Mouse (Mus musculus): Measurements from ENCODE around the gene Rae1. TPM values are rescaled to one million over a fixed set of nuclear protein-coding genes. Genes with fewer than 3 reads are reported as not detected.

Gene Rae1
- polyA plus RNA-seq, 2 experiments from 2014 or later: 44.2 to 44.5 TPM

DNA sequence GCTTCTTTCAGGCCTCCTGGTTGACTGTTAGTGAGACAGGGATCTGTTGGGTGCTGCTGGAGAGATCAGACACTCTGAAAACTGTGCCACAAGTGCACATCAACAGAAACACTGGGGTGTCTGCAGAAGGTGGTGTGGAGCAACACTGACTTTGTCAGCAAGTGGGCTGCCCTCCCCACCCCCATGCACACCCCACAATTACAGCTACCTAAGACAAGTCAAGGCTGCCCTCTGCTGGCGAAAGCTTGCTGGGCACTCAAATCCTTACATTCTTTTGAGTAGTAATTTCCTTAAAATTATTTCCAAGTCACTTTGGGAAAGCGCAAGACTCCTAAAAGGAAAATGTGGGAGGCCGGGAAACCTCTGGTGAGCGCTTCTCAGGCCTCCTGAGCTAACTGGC lies 3.7 kb upstream of the Rae1 start:
- ATAC-seq: no peak

DNA sequence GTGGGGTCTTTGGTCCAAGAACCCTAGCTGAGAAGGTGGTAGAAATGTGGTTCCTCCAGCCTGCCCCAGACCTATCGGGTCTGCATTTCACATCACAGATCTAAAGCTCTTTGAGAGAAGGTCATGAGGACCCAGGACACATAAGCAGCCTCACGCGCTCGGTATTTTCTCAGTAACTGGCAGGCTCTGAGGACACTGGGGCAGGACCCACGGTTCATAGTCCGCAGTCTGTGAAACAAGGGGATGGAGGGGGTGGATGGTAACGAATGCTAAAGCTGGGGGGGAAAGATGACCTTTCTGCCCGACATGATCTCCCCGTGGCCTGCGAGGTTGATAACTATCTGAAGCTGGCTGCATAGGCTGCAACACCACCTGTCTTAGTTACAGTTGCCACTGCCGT lies 2.2 kb upstream of the Rae1 start:
- ATAC-seq: no peak

DNA sequence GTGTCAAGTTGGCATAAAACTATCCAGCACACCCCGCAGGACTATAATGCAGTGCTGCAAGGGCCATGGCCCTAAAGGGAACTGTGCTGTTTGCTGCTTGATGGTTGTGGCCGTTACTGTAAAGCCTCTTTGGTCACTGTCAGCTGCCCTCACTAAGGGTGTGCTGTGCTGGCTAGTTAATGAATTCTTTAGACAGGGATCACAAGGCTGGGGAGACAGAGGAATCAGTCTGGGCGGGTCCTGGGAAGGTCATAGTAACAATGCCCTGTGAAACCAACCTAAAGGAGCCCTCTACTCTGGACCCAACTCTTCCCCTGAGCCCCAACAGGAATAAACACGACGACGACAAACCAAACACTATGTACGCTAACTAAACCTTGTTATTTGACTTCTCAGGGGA lies 1.4 kb upstream of the Rae1 start:
- no peak for ATAC-seq

DNA sequence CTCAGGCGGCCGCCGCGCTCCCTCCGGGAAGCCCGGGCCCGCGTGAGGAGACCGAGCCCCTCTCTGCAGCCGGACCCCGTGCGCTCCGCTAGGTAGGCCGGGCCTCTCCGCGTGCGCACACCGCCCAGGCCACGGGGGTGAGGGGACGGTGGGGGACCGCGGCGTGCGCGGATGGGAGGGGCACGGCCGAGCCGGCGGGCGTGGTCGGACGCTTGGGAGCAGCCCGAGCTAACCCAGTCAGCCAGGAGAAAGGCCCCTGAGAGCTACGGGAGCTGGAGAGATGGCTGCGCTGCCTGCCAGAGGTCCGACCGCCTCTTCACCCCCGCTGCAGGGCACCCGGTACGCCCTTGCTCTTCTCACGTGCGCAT lies 352 bp downstream of the Rae1 start:
- ATAC-seq: peak; percentile 53

DNA sequence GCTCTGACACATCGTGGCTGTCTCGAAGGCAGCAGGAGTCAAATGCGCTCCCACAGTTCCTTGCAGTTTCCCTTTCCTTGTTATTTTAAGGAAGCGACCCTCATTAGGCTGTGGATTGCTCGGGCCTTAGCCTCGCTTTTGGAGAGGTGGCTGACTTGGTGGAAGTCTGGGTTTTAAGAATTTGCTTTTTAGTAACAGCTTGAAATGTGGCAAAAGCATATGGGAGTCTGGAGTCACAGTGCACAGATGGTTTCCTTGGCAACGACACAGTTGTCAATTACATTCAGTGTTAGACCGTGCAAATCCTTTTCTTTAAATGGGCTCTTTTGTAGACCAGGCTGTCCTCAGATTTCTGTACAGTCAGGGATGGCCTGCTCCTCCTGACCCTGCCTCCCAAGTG lies 1.0 kb downstream of the Rae1 start:
- no peak for ATAC-seq

DNA sequence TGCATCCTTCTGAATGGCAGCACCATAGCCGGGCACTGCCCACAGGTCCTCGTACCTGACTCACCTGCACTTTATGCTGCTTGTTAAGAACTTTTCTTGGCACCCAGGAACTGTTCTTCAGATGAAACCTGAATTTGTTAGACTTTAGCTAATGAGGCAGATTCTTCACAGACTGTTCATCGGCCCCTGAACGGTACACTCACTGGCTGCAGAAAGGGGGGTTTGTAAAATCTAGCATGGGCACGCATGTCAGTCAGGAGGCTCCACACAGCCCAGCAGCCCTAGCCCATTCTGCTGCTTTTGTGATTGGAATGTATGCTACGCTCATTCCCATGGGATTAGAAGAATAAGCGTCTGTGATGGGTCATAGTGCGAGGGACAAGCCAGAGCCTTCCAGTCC lies 3.8 kb downstream of the Rae1 start:
- ATAC-seq: no peak

DNA sequence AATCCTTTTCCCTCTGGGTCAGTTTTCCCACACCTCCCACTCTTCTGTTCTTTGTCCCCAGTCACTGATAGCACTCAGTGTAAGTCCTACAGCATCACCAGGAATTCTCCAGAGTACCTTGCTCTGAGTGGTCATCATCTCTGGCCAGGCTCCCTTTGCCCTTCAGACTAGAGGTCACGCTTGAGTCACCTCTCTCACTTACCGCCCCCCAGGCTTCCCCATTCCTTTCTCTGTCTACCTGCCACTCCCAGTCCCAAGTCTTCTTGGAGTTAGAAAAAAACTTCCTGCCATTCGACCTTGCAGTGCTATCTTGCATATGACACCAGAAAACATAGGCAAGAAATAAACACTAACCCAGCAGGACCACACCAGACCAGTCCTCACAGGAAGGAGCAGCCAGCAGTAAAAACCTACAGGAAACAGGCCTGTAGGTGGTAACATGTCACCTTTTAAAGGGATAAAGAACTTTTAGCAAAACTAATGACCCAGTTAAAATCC lies 10.4 kb downstream of the Rae1 start:
- no peak for ATAC-seq

DNA sequence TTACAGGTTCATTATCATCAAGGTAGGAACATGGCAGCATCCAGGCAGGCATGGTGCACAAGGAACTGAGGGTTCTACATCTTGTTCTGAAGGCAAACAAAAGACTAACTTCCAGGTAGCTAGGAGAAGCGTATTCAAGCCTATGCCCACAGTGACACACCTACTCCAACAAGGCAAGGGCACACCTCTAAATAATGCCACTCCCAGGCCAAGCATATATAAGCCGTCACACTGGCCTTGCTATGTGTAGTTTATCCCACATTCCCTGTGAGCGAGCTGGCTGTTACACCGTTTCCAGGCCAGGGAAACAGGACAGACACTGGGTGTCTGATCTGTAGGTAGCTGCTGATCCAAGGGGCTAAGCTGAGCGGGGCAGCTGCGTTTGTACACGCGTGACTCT lies 11.5 kb downstream of the Rae1 start:
- no peak for ATAC-seq

DNA sequence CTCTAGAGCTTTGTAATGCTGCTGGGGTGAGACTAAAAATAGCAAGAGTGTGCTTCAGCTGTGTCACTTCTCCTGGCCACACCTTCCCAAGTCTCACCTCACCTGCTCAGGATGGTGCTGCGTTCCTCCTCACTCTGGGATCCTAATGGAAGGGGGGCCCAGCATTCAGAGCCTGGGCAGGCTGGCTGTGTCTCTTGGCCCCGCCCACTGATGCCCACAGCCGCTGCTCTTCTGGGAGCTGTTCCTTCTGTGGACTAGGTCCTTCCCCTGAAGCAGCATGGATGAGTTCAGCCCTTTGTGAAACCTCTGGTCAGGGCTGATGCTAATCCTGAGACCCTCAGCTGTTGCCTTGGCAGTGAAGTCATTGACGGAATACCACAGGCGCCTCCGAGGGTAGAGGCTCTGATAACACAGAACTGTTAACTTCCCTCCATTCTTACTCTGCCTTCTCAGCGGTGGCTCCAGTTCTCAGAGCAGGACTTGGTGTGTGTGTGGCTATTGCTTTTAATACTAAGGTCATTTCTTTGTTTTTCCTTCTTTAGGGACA lies 14.9 kb downstream of the Rae1 start:
- no peak for ATAC-seq

DNA sequence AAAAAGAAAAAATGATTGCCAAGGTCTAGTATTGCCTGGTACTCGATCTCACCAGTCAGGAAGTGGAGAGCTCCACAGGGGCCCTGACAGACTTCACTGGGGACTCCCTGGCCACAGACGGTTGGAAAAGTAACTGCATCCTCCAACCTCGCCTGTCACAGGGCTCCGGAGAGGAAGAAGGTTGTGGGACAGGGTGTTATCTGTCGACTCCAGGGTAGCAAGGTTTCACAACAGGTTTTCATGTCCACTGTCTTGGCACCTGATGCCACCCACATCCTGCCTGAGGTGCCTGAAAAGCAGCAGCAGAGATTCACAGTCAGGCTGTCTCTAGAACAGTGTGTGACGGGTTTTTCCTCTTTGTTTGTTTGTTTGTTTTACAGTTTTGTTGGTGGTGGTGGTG lies 18.0 kb downstream of the Rae1 start:
- ATAC-seq: peak; percentile 68

DNA sequence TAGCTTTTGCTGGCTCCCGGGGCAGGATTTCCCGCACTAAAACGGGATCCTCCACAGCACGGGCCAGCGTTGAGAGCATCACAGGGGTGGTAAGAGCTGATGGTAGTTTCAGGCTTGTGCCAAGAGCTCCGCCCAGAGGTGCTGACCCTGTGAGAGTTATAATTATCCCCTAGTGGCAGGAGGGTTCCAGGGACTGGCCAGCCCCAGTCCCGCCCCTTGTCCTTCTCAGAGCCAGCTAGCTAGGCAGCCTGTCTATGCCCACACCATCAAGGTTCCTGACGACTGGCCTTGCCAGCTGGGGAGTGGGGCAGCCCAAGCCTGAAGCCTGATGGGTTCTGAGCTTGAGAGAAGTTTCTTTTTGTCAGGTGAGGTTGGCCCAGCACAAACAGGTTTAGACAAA lies 18.7 kb downstream of the Rae1 start:
- ATAC-seq: no peak

DNA sequence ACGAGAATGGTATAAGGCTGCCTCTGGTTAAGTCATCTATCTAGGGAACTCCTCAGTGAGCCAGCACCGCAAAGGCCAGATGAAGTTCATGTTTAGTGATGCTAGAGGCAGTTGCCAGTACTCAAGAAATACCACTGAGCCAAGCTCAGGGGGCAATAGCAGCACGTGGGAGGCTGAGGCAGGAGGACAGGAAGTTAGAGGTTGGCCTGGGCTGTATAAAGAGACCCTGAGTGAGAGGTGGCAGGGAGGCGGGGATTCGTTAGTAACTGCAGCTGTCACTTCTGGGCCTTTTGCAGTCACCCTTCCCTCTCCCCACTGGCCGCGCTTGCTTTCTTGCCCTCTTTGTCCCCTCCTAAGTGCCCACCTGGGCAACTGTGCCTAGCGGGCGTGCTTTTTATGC lies 19.4 kb downstream of the Rae1 start:
- ATAC-seq: peak; percentile 15

DNA sequence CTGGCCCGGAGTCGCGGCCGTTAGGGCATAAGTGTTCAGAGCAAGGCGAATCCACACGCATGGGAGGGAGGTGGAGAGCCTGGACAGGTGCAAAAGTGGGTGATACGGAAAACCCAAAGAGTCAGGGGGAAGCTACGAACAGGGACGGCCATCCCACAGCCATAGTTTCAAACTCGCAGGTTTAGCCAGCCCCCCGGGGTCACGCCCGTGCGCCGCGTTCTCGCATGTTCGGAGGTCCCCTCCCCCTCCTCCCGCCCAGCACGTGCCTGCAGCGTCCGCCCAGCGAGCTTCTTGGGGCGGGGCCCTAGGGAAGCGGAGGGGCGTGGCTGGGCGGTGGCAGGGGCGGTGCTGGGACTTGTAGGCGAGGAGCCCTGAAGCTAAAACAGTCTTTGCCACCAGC lies 19.9 kb downstream of the Rae1 start:
- peak; percentile 51 for ATAC-seq

DNA sequence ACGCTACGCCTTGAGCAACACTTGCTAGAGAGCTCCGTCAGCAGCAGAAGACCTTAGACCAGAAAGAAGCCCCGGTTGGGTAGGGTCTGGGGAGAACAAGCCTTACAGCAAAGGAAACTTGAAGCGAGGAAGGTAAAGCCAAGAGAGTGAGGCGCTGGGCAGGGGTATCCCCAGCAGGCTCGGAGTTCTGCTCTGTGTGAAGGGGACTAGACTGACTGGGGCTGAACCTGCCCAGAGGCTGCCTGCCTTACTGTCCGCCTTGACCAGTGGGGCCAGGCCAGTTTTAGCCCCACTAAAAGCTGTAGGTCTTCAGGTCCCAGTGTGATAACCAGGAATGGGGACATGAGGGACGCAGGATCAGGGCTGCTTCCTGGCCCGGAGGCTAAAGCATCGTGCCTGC lies 20.5 kb downstream of the Rae1 start, which contains the start of gene Rbm38:
Gene Rbm38 (plus strand): TSS at position 69 of the 400 bp plus-strand sequence.
- no peak for ATAC-seq

DNA sequence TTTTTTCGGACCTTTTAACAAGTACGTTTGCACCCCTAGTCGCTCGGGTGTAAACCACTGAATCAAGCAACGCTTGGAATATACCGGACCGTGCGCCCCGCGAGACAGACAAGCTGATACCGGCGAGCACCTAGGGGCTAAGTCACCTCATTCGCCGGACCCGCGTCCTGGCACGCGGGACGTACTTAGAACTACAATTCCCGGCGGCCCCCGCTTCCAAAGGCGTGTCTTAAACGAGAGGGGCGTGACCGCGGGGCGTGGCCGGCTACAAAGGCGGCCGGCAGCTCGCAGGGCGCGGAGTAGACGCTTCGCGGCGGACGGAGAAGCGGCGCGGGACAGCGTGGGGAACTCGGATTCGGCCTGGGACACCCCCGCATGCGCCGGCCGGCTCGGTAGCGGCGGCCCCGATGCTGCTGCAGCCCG lies 21.7 kb downstream of the Rae1 start:
- ATAC-seq: peak; percentile 48

DNA sequence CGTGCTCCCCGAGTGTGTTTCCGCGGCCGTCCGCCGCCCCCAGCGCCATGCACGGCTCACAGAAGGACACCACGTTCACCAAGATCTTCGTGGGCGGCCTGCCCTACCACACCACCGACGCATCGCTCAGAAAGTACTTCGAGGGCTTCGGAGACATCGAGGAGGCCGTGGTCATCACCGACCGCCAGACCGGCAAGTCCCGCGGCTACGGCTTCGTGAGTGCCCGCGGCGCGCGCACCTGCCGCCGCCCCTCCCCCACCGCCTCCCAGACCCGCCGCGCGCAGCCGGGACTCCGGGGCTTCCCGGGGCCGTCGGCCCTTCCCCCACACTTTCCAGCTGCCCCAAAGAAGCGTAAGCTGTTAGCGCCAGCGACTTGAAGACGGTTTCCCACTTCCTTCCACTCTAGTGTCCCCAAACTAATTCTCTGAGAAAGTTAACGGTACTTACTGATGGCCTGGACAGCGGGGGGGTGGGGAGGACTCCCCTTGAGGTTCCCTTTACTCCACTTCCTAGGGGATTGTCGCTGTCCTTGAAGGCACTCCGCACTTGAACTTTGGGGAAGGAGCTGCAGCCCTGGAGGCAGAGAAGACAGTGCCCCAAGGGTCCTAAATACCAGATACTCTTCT lies 22.3 kb downstream of the Rae1 start:
- peak; percentile 1 for ATAC-seq

DNA sequence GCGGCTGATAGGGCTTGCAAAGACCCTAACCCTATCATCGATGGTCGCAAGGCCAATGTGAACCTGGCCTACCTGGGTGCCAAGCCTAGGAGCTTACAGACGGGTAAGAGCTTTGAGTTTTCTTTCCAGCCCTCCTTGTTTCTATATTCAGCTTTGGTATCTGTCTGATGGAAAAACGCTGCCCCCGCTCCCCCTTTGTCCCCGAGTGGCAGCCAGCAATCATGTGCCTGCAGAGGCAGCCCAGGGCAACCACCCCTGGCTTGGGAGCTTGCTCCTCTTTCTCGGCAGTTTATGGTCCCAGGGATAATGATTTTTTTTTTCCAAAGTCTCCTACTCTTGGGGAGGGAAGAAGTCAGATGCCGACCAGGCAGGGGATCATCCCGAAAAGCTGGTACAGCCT lies 22.9 kb downstream of the Rae1 start:
- ATAC-seq: no peak

DNA sequence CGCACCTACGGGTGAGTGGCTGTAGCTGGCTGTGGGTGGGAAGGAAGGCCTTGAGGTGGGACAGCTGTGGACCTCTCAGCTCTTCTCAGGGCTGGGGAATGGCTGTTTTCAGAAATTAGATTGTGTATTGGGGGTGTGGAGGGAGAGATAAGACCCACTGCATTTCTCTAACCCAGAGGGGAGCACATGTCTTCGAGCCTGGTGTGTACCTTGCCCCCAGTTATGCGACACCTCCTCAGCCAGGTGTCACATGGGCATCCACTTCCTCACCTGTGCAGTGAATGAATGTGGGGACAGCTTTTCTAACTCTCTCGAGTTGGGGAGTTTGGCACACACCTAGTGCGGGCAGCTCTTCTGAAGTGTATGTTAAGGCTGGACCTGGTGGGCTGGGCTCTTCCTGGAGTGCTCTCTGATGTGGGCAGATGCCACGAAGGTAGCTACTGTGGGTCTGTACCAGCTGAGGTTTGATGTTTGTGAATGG lies 23.5 kb downstream of the Rae1 start:
- peak; percentile 22 for ATAC-seq

DNA sequence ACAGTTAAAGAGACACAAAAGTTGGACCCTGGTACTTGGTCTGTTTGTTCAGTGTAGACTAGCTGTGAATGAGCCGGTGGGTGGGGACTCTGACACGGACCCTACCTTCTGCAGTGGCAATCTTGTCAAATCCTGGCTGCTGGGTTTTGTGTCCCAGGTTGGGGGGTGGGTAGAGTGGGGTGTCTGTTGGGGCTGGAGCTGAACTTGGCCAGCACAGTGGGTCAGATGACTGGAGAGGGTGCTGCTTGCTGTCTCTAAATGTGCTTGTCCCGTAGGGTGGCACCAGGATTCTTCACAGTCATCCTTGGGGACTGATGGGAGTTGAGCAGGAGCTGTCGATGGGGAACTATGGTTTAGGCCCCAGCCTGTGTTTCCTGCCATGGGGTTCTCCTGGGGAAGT lies 24.0 kb downstream of the Rae1 start:
- ATAC-seq: no peak

DNA sequence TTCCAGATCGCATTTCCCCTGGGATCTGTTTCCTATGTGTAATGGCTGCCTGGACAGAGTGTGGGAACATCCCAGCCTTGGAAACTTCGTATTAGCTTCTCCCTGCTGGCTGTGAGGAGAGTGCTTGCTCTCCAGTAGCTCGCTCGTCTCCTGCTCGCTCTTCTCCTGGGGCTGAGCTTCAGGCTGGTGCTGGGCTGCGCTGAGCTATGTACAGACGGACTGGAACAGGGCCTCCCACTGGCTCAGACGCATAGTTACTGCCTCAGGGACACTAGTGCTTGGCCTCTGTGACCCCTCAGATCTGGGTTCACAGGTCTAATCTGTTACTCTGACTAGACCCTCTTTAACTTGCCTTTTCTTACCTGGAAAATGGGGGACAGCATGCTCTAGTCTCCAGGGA lies 24.5 kb downstream of the Rae1 start:
- ATAC-seq: no peak

DNA sequence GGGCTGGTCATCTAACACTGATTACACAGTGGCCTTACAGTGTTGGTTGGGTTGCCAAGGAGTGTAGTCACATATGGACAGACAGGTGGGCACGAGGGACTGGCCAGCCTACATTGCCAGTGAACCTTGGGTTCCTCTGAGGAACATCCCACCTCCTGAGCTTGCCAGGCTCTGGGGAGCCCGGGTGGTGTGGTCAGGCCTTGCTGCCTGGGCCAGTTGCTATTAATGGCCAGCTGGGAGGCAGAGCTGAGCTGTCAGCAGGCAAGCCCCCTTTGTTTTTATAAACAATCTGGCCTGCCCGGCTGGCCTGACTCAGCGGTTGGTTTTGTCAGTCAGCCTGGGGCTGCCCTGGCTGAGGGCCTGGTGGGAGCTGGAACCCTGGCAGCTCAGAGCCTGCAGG lies 25.0 kb downstream of the Rae1 start:
- no peak for ATAC-seq

DNA sequence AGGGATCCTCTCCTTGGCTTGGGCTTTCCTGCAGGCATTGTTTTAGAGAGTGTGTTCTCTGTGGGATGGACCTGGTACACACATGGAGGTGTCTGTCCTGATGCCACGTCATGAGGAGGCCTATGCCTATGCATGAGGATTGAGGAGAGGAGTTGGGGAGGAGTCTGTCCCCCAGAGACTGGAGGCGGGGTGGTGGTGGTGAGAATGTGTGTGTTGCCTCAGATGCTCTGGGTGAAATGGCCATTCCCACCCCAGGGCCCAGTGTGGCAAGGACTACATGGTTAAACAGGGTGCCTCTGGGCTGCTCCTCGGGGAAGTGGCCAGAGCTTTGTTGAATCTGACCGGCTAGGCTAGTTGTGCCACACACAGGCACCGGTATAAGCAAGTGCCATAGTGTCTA lies 26.4 kb downstream of the Rae1 start:
- ATAC-seq: no peak

DNA sequence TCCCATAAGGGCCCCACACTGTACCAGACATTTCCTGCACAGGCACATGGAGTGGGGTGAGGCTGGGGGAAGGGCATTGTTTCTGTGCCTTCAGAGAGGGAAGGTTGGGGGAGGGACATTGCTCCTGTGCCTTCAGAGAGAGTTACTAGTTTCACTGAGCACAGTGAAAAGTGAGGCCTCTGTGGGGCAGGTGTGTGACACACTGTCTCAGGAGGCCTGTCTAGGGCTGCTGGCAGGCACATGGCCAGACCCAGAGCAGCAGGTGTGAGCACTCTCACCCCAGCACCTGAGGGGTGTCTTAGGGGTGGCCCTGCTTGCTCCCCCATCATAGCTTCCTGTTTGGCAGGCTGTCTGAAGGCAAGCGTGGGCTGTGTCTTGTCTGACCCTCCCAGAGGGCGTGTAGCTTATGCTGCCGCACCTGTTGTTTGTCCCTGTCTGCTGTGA lies 26.8 kb downstream of the Rae1 start:
- peak; percentile 67 for ATAC-seq

DNA sequence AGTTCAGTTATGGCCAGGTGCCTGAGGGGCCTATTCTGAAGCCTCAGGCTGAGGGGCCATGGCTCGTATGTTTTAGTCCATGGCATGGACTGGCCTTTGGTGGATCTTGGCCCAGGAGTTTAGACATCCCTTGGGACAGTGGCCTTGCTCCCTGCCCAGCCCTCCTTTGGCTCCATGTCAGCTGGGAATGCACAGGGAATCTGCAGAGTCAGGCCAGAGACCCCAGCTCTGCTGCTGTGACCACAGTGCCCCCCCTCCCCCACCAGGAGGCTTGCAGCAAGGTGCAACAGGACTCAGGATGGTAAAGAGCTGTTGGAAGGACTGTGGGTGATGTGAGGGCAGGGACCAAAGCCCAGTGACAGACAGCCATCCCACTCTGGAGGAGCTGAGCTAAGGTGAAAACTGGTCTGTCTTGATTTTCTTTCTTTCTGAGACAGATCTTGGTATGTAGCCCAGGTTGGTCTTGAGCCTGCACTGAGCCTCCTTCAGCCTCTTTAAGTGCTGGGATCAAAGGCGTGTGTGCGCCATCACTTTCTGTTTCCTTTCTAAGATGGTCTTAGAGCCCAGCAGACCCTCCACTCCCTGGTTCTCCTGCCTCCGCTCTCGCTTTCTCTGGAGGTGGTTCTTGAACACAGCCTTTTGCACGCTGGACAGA lies 27.4 kb downstream of the Rae1 start:
- no peak for ATAC-seq
